Mouse (Mus musculus) Patski (cell line): ENCODE results near the gene Dda1. TPM values are rescaled to one million over a fixed set of nuclear protein-coding genes. Genes with fewer than 3 reads are reported as not detected.

ENCODE experiments used
- ATAC-seq: fragments of 100-300 bp; one replicate; pipeline ENCODE4 v1.8.0; 2021
- CTCF ChIA-PET: fragments of 350-600 bp; sonication (Branson Sonifier 250); formaldehyde crosslinking; loops from one replicate; lab custom pipeline; 2022; ENCODE audit warnings: inconsistent platforms; lab: Charles Lee
- POLR2A ChIA-PET: fragments of 350-600 bp; sonication (Branson Sonifier 250); formaldehyde crosslinking; loops from one replicate; lab custom pipeline; 2022; ENCODE audit warnings: antibody characterized with exemption, inconsistent platforms; lab: Charles Lee
- DNase-seq: peaks from one replicate; pipeline ENCODE4 v3.0.0-alpha.2; 2011; ENCODE audit warnings: low read depth, low spot score
- H3K27me3 ChIP-seq: fragments of 371-371 bp; one replicate; pipeline ENCODE4 v1.5.1; 2021
- CTCF ChIP-seq: fragments of 100-300 bp; IDR thresholded peaks from one replicate; pipeline ENCODE4 v1.5.1; 2021
- in situ Hi-C: fragments of 300-500 bp; cut with MboI; formaldehyde crosslinking; loops from 3 replicates; pipeline ENCODE4 v1.11.1; 2018; ENCODE audit warnings: low pct_unique_long_range_greater_than_20kb, mixed read lengths
- polyA plus RNA-seq: library from polyadenylated mRNA; unstranded; gene quantifications from one replicate; pipeline ENCODE4 v1.2.3, GENCODE M21; 2021

The Dda1 gene
- polyA plus RNA-seq, 1 experiment from 2014 or later = 67.8 TPM

- CTCF ChIA-PET = no interaction called here
- DNase-seq (no peak), ATAC-seq (no peak)
- H3K27me3 ChIP-seq = peaks cover 12% of the 10 kb centered on the region
- TF ChIP-seq CTCF = no peak
- POLR2A ChIA-PET = interaction anchor here (0.6 kb wide), 1 partner anchor 13 kb away, joined by 6 read pairs; no protein-coding TSS in a partner anchor
- in situ Hi-C loops = no loop called here
These were observed 35.4 kb downstream of the Dda1 start for GRCm38 (mm10) chr8:71504349-71504748.

GRCm38 (mm10) chr8:71505326-71505725 is 36.3 kb downstream of the Dda1 start:
- ChIA-PET CTCF (interaction anchor here (1.1 to 1.6 kb wide), 3 partner anchors 9 to 26 kb away, joined by 3 to 4 read pairs (median 3); no protein-coding TSS in a partner anchor), POLR2A (interaction anchor here (1.3 kb wide), 1 partner anchor 17 kb away, joined by 4 read pairs; the partner anchor contains the start of gene Gtpbp3)
- in situ Hi-C loops = no loop called here
- TF ChIP-seq CTCF = no peak
- ATAC-seq (peak; percentile 56), DNase-seq (no peak)
- H3K27me3 ChIP-seq = peaks cover 12% of the 10 kb centered on the region

- H3K27me3 ChIP-seq = peaks cover 16% of the 10 kb centered on the region
- in situ Hi-C loops = no loop called here
- DNase-seq = no peak
- no peak for TF ChIP-seq CTCF
- no peak for ATAC-seq
- CTCF ChIA-PET = interaction anchor here (1.0 to 1.6 kb wide), 4 partner anchors 9 to 25 kb away, joined by 3 to 5 read pairs (median 4); no protein-coding TSS in a partner anchor
- POLR2A ChIA-PET = interaction anchor here (1.3 kb wide), 1 partner anchor 18 kb away, joined by 4 read pairs; the partner anchor contains the start of gene Gtpbp3
These were observed 37.0 kb downstream of the Dda1 start for GRCm38 (mm10) chr8:71505979-71506378.

- CTCF ChIA-PET = interaction anchor here (0.9 to 4.0 kb wide), 5 partner anchors 9 to 30 kb away, joined by 4 to 22 read pairs (median 9); no protein-coding TSS in a partner anchor
- DNase-seq (no peak), ATAC-seq (peak; percentile 17)
- TF ChIP-seq CTCF = no peak
- POLR2A ChIA-PET = interaction anchor here (0.8 kb wide), 1 partner anchor 22 kb away, joined by 3 read pairs; no protein-coding TSS in a partner anchor
- in situ Hi-C loops = no loop called here
- peaks cover 24% of the 10 kb centered on the region for H3K27me3 ChIP-seq
These were observed 38.6 kb downstream of the Dda1 start for GRCm38 (mm10) chr8:71507589-71508104.

GRCm38 (mm10) chr8:71509316-71509715 is 40.3 kb downstream of the Dda1 start:
- TF ChIP-seq CTCF = no peak
- ChIA-PET CTCF (interaction anchor here (0.9 to 4.0 kb wide), 4 partner anchors 9 to 13 kb away, joined by 3 to 22 read pairs (median 9); no protein-coding TSS in a partner anchor), POLR2A (interaction anchor here (0.5 to 0.8 kb wide), 2 partner anchors 45 to 97 kb away, joined by 3 to 4 read pairs; partner anchors contain the start of gene Mrpl34)
- DNase-seq (no peak), ATAC-seq (no peak)
- peaks cover 24% of the 10 kb centered on the region for H3K27me3 ChIP-seq
- in situ Hi-C loops = no loop called here

- no peak for TF ChIP-seq CTCF
- POLR2A ChIA-PET = interaction anchor here (0.7 kb wide), 1 partner anchor 58 kb away, joined by 3 read pairs; no protein-coding TSS in a partner anchor
- no peak for DNase-seq
These were observed 42.6 kb downstream of the Dda1 start, which contains the start of gene Plvap for GRCm38 (mm10) chr8:71511644-71512043. TSS of gene Plvap (minus strand) at chr8:71511752.

GRCm38 (mm10) chr8:71513018-71513754 is 44.2 kb downstream of the Dda1 start:
- ATAC-seq (no peak), DNase-seq (no peak)
- peaks cover 16% of the 10 kb centered on the region for H3K27me3 ChIP-seq
- no peak for TF ChIP-seq CTCF
- in situ Hi-C loops = no loop called here
- ChIA-PET POLR2A (no interaction called here), CTCF (no interaction called here)

More at GRCm38 (mm10) chr8:71511644-71512043, 42.6 kb downstream of the Dda1 start, which contains the start of gene Plvap:
- H3K27me3 ChIP-seq = peaks cover 24% of the 10 kb centered on the region
- no peak for ATAC-seq
- CTCF ChIA-PET = interaction anchor here (1.1 kb wide), 1 partner anchor 15 kb away, joined by 3 read pairs; no protein-coding TSS in a partner anchor
- in situ Hi-C loops = no loop called here

GRCm38 (mm10) chr8:71515043-71515442 is 46.0 kb downstream of the Dda1 start:
- POLR2A ChIA-PET = no interaction called here
- in situ Hi-C loops = no loop called here
- no peak for ATAC-seq
- DNase-seq = no peak
- CTCF ChIA-PET = no interaction called here
- TF ChIP-seq CTCF = no peak
- H3K27me3 ChIP-seq = peaks cover 12% of the 10 kb centered on the region

GRCm38 (mm10) chr8:71516786-71517185 is 47.8 kb downstream of the Dda1 start:
- H3K27me3 ChIP-seq = no peaks in the 10 kb centered on the region
- ChIA-PET CTCF (interaction anchor here (0.6 kb wide), 1 partner anchor 23 kb away, joined by 3 read pairs; no protein-coding TSS in a partner anchor), POLR2A (interaction anchor here (0.7 kb wide), 1 partner anchor 20 kb away, joined by 3 read pairs; no protein-coding TSS in a partner anchor)
- no peak for ATAC-seq
- no peak for DNase-seq
- in situ Hi-C loops = no loop called here
- TF ChIP-seq CTCF = no peak
